ENCODE assay signal across 22 mouse cellular contexts in the genomic region with DNA sequence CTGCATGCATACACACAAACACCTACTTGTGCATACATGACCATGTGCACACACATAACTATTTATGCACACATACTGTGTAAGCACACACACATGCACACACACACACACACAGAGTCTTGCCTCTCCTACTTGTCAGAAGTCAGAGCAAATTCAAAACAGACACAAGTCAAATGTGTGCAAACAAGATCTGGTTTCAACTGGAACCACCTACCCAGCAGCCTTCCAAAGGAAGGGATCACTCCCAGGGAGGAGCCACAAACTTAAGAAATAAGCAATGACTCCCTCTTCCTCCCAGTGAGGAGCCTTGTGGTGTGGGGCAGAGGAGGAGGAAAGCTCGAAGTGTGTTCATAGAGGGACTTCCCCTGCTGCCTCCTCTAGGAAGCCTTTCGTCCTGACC.
"Had no signal": no experiment of that assay in that cellular context is flagged by ENCODE, and none has a peak within 500 bp of the region (broad histone marks: within the 10 kb centered on the region; RNA-seq: fewer than 3 reads in every experiment).

No protein-coding gene starts in this region.

- H3K4me2 ChIP-seq: kidney, embryonic 15.5 days; limb, embryonic 13.5 days; liver, embryonic 12.5 days; liver, embryonic 15.5 days; lung, embryonic 15.5 days; midbrain, embryonic 13.5 days; neural tube, embryonic 13.5 days had no signal

- H3K36me3 ChIP-seq: kidney, embryonic 15.5 days; limb, embryonic 13.5 days; liver, embryonic 12.5 days; liver, embryonic 15.5 days; lung, embryonic 15.5 days; midbrain, embryonic 10.5 days; midbrain, embryonic 13.5 days; neural tube, embryonic 13.5 days had no signal

- H3K9ac ChIP-seq: kidney, embryonic 15.5 days; limb, embryonic 13.5 days; liver, embryonic 12.5 days; liver, embryonic 15.5 days; lung, embryonic 15.5 days; midbrain, embryonic 13.5 days; neural tube, embryonic 13.5 days had no signal

- H3K4me3 ChIP-seq: kidney, embryonic 15.5 days; limb, embryonic 13.5 days; liver, embryonic 12.5 days; liver, embryonic 15.5 days; lung, embryonic 15.5 days; megakaryocyte, embryonic 14.5 days; midbrain, embryonic 10.5 days; midbrain, embryonic 13.5 days; myocyte; neural tube, embryonic 13.5 days had no signal

- H3K4me1 ChIP-seq: liver, embryonic 12.5 days; liver, embryonic 15.5 days; megakaryocyte, embryonic 14.5 days had no signal

- H3K9me3 ChIP-seq: liver, embryonic 15.5 days; lung, embryonic 15.5 days; neural tube, embryonic 13.5 days had no signal

- H3K27ac ChIP-seq: kidney, embryonic 15.5 days; limb, embryonic 13.5 days; liver, embryonic 12.5 days; liver, embryonic 15.5 days; lung, embryonic 15.5 days; midbrain, embryonic 10.5 days; midbrain, embryonic 13.5 days; neural tube, embryonic 13.5 days had no signal

- DNase-seq: kidney, adult 8-10 months; kidney, postnatal 10 days; kidney, postnatal 36 days; left cerebral cortex, postnatal 4 days; liver; lung, postnatal 10 days; lung, postnatal 36 days; retina, postnatal 1 day; right cerebral cortex, postnatal 25 days; thymus, adult 2 months; thymus, postnatal 14 days had no signal

- ATAC-seq: liver, embryonic 12.5 days; midbrain, embryonic 13.5 days; midbrain, embryonic 16.5 days had no signal
